Mouse (Mus musculus) thymus, adult 2 months (tissue): ENCODE data around the gene Rasal3. TPM values are rescaled to one million over a fixed set of nuclear protein-coding genes. Genes with fewer than 3 reads are reported as not detected.

Experiments
- DNase-seq: peaks from one replicate; pipeline ENCODE4 v3.0.0; 2021
- H3K27ac ChIP-seq: fragments of 200-500 bp; 2 replicates; pipeline ENCODE4 v1.5.1; 2012; ENCODE audit warnings: low read length, control low read depth; ENCODE audit not compliant: control insufficient read depth, insufficient read depth
- H3K27me3 ChIP-seq: fragments of 200-500 bp; 2 replicates; pipeline ENCODE4 v1.6.1; 2012; ENCODE audit warnings: mild to moderate bottlenecking, low read length, moderate library complexity, mixed read lengths; ENCODE audit not compliant: control insufficient read depth, insufficient read depth
- H3K36me3 ChIP-seq: fragments of 200-500 bp; 2 replicates; pipeline ENCODE4 v1.6.1; 2012; ENCODE audit warnings: mild to moderate bottlenecking, low read length, moderate library complexity; ENCODE audit not compliant: control insufficient read depth, insufficient read depth
- H3K4me1 ChIP-seq: fragments of 200-500 bp; replicated peaks from 2 replicates; pipeline ENCODE4 v1.6.1; 2012; ENCODE audit warnings: low read length; ENCODE audit not compliant: control insufficient read depth, insufficient read depth
- H3K4me3 ChIP-seq: fragments of 200-500 bp; 2 replicates; pipeline ENCODE4 v1.5.1; 2012; ENCODE audit warnings: mild to moderate bottlenecking, low read length, control low read depth, moderate library complexity; ENCODE audit not compliant: control insufficient read depth, insufficient read depth
- CTCF ChIP-seq: fragments of 200-500 bp; IDR thresholded peaks from 2 replicates; pipeline ENCODE4 v1.5.1; 2012; ENCODE audit warnings: mild to moderate bottlenecking, control low read depth, low read length, moderate library complexity, borderline replicate concordance; ENCODE audit not compliant: control insufficient read depth, poor library complexity, insufficient read depth; ENCODE audit errors: extremely low read depth
- POLR2A ChIP-seq: fragments of 200-500 bp; IDR thresholded peaks from 2 replicates; pipeline ENCODE4 v1.6.1; 2012; ENCODE audit warnings: mild to moderate bottlenecking, low read length, control low read depth, moderate library complexity; ENCODE audit not compliant: control insufficient read depth, poor library complexity, insufficient read depth; ENCODE audit errors: extremely low read depth
- WGBS: fragments of 180-500 bp; shearing (Covaris S2); methylation state at CpG from one replicate; pipeline ENCODE4 v1.1.7; 2018; 5-methylcytosine and 5-hydroxymethylcytosine counted together
- polyA plus RNA-seq: library from polyadenylated mRNA; depleted of rRNA; stranded (reverse); fragments of >200 nt; gene quantifications from 2 replicates; pipeline ENCODE4 v1.2.3, GENCODE M21; 2012

Rasal3 gene
- polyA plus RNA-seq, 1 experiment: 541 TPM

DNA sequence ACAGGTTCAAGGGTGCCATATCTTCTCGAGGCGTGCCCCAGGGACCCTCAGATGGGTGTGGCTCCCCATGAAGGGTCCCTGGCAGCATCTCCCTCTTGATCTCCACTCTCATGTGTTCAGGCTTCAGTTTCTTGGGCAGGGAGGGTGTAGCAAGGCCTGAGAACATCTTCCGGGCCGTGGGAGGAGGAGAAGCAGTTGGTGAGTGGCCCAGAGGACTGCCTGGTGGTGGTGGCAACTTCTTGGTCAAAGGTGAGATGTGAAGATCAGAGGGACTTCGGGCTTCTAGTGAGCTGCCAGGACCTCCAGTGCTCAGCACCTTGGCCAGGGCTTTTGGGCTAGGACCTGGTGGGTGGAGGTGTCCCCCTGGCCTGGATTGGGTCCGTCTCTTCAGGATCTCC lies 44.4 kb downstream of the Rasal3 start:
- WGBS: 98% methylated on average over 6 of the region's 6 CpGs
- H3K36me3 ChIP-seq: peaks cover 60% of the 10 kb centered on the region
- H3K4me1 ChIP-seq: peaks cover 10% of the 10 kb centered on the region
- H3K4me3 ChIP-seq: no peak overlapping the region
- H3K27me3 ChIP-seq: no peaks in the 10 kb centered on the region
- no peak for DNase-seq
- no peak overlapping the region for H3K27ac ChIP-seq
- TF ChIP-seq POLR2A (no peak), CTCF (no peak)

DNA sequence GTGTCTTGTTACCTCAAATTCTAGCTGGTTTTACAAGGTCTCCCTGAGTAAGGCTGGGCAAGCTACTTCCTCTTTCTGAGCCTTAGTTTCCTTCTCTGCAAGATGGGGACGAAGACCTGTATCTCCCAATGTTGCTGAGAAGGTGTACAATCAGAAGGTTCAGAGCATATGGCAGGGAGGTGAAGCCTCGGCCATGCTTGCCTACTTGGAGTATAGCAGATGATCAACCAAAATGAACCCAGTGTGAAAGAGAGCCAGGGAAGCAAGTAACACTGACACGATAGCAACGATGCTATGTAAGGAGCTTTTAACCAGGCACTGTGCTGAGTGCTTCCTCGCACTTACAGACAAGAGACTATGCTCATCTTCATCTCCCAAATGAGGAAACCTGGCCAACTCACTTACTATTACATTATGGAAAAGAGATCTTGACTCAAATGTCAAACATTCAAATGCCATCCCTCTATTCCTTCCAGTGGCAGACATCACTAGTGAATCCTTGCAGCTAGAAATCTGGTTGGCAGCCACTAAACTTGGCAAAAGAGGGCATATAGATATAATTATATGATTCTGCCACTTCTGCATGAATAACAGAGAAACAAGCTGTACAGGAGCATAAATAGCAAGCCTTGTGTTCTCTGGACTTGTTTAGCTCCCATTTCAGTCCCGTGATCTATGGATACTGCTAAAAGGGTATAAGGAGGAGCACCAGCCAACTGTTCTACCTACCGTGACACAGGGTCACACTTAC lies 45.0 kb downstream of the Rasal3 start:
- Histone ChIP-seq H3K36me3 (peaks cover 60% of the 10 kb centered on the region), H3K4me3 (no peak overlapping the region), H3K27me3 (no peaks in the 10 kb centered on the region), H3K27ac (no peak overlapping the region), H3K4me1 (peaks cover 7% of the 10 kb centered on the region)
- WGBS: 96% methylated on average over 7 of the region's 7 CpGs
- no peak for TF ChIP-seq CTCF
- no peak for TF ChIP-seq POLR2A
- no peak for DNase-seq

DNA sequence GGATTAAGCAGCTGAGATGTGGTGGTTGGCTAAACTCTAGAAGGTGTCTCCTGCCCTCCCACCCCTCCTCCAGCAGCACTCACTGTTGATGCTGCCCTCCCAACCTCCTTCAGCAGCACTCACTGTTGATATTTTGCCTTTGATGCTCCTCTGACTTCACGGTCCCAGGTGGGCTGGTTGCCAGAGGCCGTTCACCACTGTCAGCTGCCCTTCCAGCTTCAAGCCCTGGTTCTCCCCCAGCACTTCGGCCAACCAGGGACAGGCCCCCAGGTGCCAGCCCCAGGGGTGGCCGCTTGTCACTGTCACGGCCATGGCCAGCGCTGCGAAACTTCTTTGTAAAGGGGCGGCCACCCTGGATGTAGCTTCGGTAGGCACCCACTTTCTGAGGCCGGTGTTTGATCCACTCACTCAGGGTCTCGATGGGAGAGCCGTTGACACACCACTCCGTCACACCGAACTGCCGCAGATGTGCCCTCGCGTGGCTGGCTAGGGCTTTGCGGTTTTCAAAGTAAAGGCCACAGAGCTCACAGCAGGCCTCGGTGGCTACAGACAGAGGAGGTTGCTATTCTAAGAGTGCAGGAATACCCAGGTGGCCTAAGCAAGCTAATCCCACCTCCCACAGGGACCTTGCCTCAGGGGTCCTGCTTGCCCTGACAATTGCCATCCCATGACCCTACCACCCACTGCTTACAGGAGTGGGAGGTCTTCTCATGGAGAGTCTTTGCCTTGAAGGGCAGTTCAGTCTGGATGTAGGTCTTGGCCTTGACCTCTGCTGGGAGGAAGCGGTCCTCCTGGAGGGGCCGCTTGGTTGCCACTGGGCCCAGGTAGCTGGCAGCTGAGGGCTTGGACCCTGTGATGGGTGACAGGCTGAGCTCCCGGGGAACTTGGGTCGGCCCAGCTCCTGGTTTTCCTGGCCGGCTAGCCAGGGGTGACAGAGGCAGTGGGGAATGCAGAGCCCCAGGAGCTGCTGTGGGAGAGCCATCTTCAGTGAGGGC lies 46.3 kb downstream of the Rasal3 start:
- H3K27me3 ChIP-seq: no peaks in the 10 kb centered on the region
- no peak for DNase-seq
- 96% methylated on average over 24 of the region's 24 CpGs for WGBS
- H3K4me3 ChIP-seq: no peak overlapping the region
- H3K27ac ChIP-seq: no peak overlapping the region
- peaks cover 60% of the 10 kb centered on the region for H3K36me3 ChIP-seq
- no peak for TF ChIP-seq POLR2A
- no peak for TF ChIP-seq CTCF
- no peaks in the 10 kb centered on the region for H3K4me1 ChIP-seq

DNA sequence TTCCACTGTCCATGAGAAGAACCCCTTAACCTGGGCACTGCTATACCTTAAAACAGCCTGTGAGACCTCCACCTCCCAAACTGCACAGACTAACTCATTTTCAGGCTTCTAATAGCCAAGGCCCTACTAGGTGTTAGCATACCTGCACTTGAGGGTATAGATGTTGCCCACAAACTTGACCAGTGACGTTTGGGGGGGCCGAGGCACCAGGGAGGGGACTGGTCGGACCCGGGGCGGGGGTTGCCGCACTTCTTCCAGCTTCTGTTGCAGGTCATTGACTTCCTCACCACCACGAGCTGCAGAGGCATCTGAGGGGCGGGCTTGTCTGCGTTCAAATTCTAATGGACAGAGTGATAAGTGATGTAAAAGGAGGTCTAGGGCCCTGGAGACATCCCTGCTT lies 47.1 kb downstream of the Rasal3 start:
- 95% methylated on average over 9 of the region's 9 CpGs for WGBS
- DNase-seq: no peak
- TF ChIP-seq POLR2A (no peak), CTCF (no peak)
- no peak overlapping the region for H3K27ac ChIP-seq
- no peaks in the 10 kb centered on the region for H3K27me3 ChIP-seq
- H3K4me3 ChIP-seq: no peak overlapping the region
- peaks cover 56% of the 10 kb centered on the region for H3K36me3 ChIP-seq
- no peaks in the 10 kb centered on the region for H3K4me1 ChIP-seq

DNA sequence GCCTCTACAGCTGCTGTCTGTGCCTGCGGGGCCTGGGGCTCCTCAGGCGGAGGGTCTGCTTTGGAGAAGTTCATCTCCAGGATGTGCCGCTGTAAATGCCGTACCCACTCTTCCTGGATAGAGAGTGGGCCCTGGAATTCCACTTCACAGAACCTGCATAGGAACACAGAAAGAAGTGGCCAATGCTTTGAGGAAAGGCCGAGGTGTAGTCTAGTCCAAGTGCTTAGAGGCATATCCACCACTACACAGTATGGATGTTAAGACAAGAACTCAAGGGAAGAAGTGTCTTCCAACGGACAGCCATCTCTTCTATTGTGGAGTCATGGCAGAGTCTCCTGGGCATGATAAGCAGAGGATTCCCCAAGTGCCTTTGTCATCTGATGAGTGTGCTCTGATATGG lies 48.4 kb downstream of the Rasal3 start:
- H3K36me3 ChIP-seq: peaks cover 52% of the 10 kb centered on the region
- no peak overlapping the region for H3K4me3 ChIP-seq
- no peak overlapping the region for H3K27ac ChIP-seq
- DNase-seq: no peak
- WGBS: 99% methylated on average over 6 of the region's 6 CpGs
- H3K4me1 ChIP-seq: no peaks in the 10 kb centered on the region
- H3K27me3 ChIP-seq: no peaks in the 10 kb centered on the region
- TF ChIP-seq POLR2A: no peak
- no peak for TF ChIP-seq CTCF

DNA sequence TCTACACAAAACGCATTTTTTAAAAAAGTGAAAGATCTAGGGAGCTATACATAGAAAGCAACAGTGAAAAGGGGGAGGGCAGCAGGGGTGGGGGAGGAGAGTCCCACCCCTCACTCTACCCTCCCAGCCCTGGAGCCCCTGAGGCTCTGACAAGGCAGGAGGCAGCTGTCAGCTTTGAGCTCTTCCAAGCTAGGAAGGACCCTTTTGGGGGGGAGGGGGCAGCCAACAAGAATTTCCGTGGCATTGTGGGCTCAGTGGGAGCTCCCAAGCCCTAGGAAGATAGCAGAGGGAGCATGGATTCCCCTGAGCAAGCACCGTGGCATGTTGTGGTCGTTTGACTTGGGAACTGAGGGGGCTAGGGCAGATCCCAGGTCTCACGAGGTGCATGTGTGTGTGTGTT lies 49.2 kb downstream of the Rasal3 start:
- TF ChIP-seq CTCF (no peak), POLR2A (no peak)
- H3K4me1 ChIP-seq: no peaks in the 10 kb centered on the region; the same call in 1 of the 2 replicates
- no peak overlapping the region for H3K4me3 ChIP-seq
- no peak overlapping the region for H3K27ac ChIP-seq
- DNase-seq: no peak
- whole genome bisulfite sequencing: 96% methylated on average over 5 of the region's 5 CpGs
- no peaks in the 10 kb centered on the region for H3K27me3 ChIP-seq
- H3K36me3 ChIP-seq: peaks cover 46% of the 10 kb centered on the region

DNA sequence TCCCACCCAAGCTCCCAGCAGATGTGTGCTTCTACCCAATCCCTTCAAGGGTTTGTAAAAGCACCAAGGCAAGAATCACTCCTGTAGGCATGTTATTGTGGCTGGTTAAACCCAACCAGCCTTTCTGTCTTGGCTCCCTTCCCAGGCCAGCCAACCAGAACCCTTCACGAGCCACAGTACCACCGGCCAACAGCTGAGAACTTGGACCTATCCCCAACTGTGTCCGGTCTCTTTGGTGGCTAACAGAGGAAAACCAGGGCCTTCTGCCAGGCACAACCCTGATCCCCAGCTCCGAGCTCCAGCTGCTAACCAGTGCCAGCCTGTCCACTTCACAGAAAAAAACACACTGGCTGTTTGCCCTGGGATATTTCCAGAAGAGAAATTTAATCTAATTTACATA lies 49.7 kb downstream of the Rasal3 start:
- Histone ChIP-seq H3K4me1 (peaks cover 2% of the 10 kb centered on the region; the same call in 1 of the 2 replicates), H3K36me3 (peaks cover 41% of the 10 kb centered on the region), H3K27me3 (no peaks in the 10 kb centered on the region), H3K4me3 (no peak overlapping the region), H3K27ac (no peak overlapping the region)
- 86% methylated on average over 4 of the region's 4 CpGs for WGBS
- no peak for TF ChIP-seq POLR2A
- no peak for TF ChIP-seq CTCF
- no peak for DNase-seq
